Mouse (Mus musculus): ENCODE measurements around the gene Ttyh3. TPM values are rescaled to one million over a fixed set of nuclear protein-coding genes. Genes with fewer than 3 reads are reported as not detected.

The Ttyh3 gene
- polyA plus RNA-seq, 1 experiment from 2014 or later, result 8.5 TPM

- Histone ChIP-seq H3K4me3 (ENCODE audit: low read depth, low read length) (no peak overlapping the region), H3K27ac (replicated peaks) (no peak overlapping the region; the same call in 1 of the 2 replicates), H3K4me2 (replicated peaks; ENCODE audit: low read depth) (no peak overlapping the region), H3K9ac (ENCODE audit: low read length) (no peak overlapping the region; the same call in 1 of the 2 replicates), H3K36me3 (ENCODE audit: control insufficient read depth, insufficient read depth, low read length) (no peaks in the 10 kb centered on the region; the same call in 1 of the 2 replicates), H3K9me3 (ENCODE audit: control insufficient read depth, low read length) (no peaks in the 10 kb centered on the region), H3K4me1 (replicated peaks; ENCODE audit: control insufficient read depth, insufficient read depth) (peaks cover 8% of the 10 kb centered on the region), H3K27me3 (ENCODE audit: control insufficient read depth, insufficient read depth, low read length) (no peaks in the 10 kb centered on the region)
- WGBS, result 86% methylated on average over 4 of the region's 4 CpGs
- no peak for DNase-seq (ENCODE audit: low spot score)
- ATAC-seq (ENCODE audit: low FRiP score, low TSS enrichment), result no peak
- no peak for TF ChIP-seq EP300 (optimal IDR thresholded peaks at IDR 0.05)
- TF ChIP-seq CTCF (IDR thresholded peaks at IDR 0.05; ENCODE audit: low read depth), result no peak
Measured at GRCm38 (mm10) chr5:140645454-140645853, 3.4 kb downstream of the Ttyh3 start.

- Histone ChIP-seq H3K9ac (ENCODE audit: low read length) (no peak overlapping the region), H3K4me3 (ENCODE audit: low read depth, low read length) (no peak overlapping the region), H3K27me3 (ENCODE audit: control insufficient read depth, insufficient read depth, low read length) (no peaks in the 10 kb centered on the region), H3K36me3 (ENCODE audit: control insufficient read depth, insufficient read depth, low read length) (no peaks in the 10 kb centered on the region; the same call in 1 of the 2 replicates), H3K9me3 (ENCODE audit: control insufficient read depth, low read length) (no peaks in the 10 kb centered on the region), H3K27ac (replicated peaks) (no peak overlapping the region), H3K4me2 (replicated peaks; ENCODE audit: low read depth) (no peak overlapping the region), H3K4me1 (replicated peaks; ENCODE audit: control insufficient read depth, insufficient read depth) (peaks cover 10% of the 10 kb centered on the region)
- DNase-seq (ENCODE audit: low spot score), result no peak
- TF ChIP-seq CTCF (IDR thresholded peaks at IDR 0.05; ENCODE audit: low read depth) (no peak), EP300 (optimal IDR thresholded peaks at IDR 0.05) (no peak)
- ATAC-seq (ENCODE audit: low FRiP score, low TSS enrichment), result no peak
- WGBS, result 66% methylated on average over 15 of the region's 15 CpGs
Measured at GRCm38 (mm10) chr5:140644702-140645201, 4.1 kb downstream of the Ttyh3 start.

DNA sequence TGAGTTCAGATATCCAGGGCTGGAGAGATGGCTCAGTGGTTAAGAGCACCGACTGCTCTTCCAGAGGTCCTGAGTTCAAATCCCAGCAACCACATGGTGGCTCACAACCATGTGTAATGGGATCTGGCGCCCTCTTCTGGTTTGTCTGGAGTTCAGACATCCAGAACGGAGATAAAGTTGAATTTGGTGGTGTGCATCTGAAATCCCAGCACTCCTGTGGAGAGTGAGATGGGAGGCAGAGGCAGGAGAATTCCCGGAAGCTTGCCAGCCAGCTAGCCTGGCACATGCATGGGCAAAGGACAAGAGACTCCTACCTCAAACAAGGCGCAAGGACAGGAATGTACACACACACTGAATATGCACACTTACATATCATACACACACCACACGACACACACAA, 4.6 kb downstream of the Ttyh3 start:
- DNase-seq (ENCODE audit: low spot score) (no peak), ATAC-seq (ENCODE audit: low FRiP score, low TSS enrichment) (no peak)
- Histone ChIP-seq H3K4me3 (ENCODE audit: low read depth, low read length) (no peak overlapping the region), H3K27ac (replicated peaks) (no peak overlapping the region), H3K27me3 (ENCODE audit: control insufficient read depth, insufficient read depth, low read length) (no peaks in the 10 kb centered on the region), H3K4me2 (replicated peaks; ENCODE audit: low read depth) (no peak overlapping the region), H3K9me3 (ENCODE audit: control insufficient read depth, low read length) (no peaks in the 10 kb centered on the region), H3K36me3 (ENCODE audit: control insufficient read depth, insufficient read depth, low read length) (no peaks in the 10 kb centered on the region; the same call in none of the 2 replicates), H3K4me1 (replicated peaks; ENCODE audit: control insufficient read depth, insufficient read depth) (peaks cover 11% of the 10 kb centered on the region), H3K9ac (ENCODE audit: low read length) (no peak overlapping the region)
- WGBS, result 93% methylated on average over 6 of the region's 6 CpGs
- TF ChIP-seq EP300 (optimal IDR thresholded peaks at IDR 0.05) (no peak), CTCF (IDR thresholded peaks at IDR 0.05; ENCODE audit: low read depth) (peak; percentile 51)

DNA sequence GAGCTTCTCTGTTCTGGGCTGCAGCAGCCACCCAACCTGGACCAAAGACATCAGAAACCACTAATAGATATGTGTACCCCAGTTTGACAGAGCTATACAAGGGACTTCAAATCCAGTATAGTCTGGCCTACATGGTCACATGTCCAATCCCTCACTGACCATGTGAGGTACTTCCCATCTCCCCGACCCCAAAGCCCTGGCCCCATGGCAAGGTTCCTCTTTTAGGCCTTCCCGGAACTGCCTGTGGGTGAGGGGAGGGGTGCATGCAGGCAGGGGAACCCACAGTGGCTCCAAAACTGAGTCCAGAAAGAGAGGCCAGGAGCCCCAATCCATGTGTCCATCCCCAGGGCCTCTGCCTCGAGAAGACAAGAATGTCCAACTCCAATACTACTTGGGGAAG, 6.8 kb downstream of the Ttyh3 start:
- peaks cover 4% of the 10 kb centered on the region for H3K36me3 ChIP-seq (ENCODE audit: control insufficient read depth, insufficient read depth, low read length)
- peak overlapping the region; percentile 79 for H3K27ac ChIP-seq (replicated peaks)
- no peaks in the 10 kb centered on the region for H3K27me3 ChIP-seq (ENCODE audit: control insufficient read depth, insufficient read depth, low read length)
- ATAC-seq (ENCODE audit: low FRiP score, low TSS enrichment) (no peak), DNase-seq (ENCODE audit: low spot score) (no peak)
- TF ChIP-seq CTCF (IDR thresholded peaks at IDR 0.05; ENCODE audit: low read depth) (no peak), EP300 (optimal IDR thresholded peaks at IDR 0.05) (no peak)
- no peaks in the 10 kb centered on the region for H3K9me3 ChIP-seq (ENCODE audit: control insufficient read depth, low read length)
- peaks cover 8% of the 10 kb centered on the region; the same call in 1 of the 2 replicates for H3K4me1 ChIP-seq (replicated peaks; ENCODE audit: control insufficient read depth, insufficient read depth)
- H3K4me2 ChIP-seq (replicated peaks; ENCODE audit: low read depth), result no peak overlapping the region
- H3K4me3 ChIP-seq (ENCODE audit: low read depth, low read length), result no peak overlapping the region
- H3K9ac ChIP-seq (ENCODE audit: low read length), result peak overlapping the region; percentile 31; the same call in 1 of the 2 replicates
- 52% methylated on average over 3 of the region's 3 CpGs for WGBS

GRCm38 (mm10) chr5:140641254-140641928, 7.4 kb downstream of the Ttyh3 start:
- ATAC-seq (ENCODE audit: low FRiP score, low TSS enrichment) (peak; percentile 38; the same call in 1 of the 2 replicates), DNase-seq (ENCODE audit: low spot score) (no peak)
- 0 out of 2 replicates have a peak, but pooled peaks cover 6% of the 10 kb centered on the region for H3K4me1 ChIP-seq (replicated peaks; ENCODE audit: control insufficient read depth, insufficient read depth)
- no peak overlapping the region for H3K4me3 ChIP-seq (ENCODE audit: low read depth, low read length)
- no peak overlapping the region; the same call in 1 of the 2 replicates for H3K4me2 ChIP-seq (replicated peaks; ENCODE audit: low read depth)
- H3K9ac ChIP-seq (ENCODE audit: low read length), result peak overlapping the region; percentile 38; the same call in 1 of the 2 replicates
- H3K9me3 ChIP-seq (ENCODE audit: control insufficient read depth, low read length), result no peaks in the 10 kb centered on the region
- TF ChIP-seq EP300 (optimal IDR thresholded peaks at IDR 0.05), result no peak
- TF ChIP-seq CTCF (IDR thresholded peaks at IDR 0.05; ENCODE audit: low read depth), result no peak
- 52% methylated on average over 10 of the region's 10 CpGs for WGBS
- peak overlapping the region; percentile 79 for H3K27ac ChIP-seq (replicated peaks)
- peaks cover 4% of the 10 kb centered on the region for H3K36me3 ChIP-seq (ENCODE audit: control insufficient read depth, insufficient read depth, low read length)
- no peaks in the 10 kb centered on the region for H3K27me3 ChIP-seq (ENCODE audit: control insufficient read depth, insufficient read depth, low read length)

DNA sequence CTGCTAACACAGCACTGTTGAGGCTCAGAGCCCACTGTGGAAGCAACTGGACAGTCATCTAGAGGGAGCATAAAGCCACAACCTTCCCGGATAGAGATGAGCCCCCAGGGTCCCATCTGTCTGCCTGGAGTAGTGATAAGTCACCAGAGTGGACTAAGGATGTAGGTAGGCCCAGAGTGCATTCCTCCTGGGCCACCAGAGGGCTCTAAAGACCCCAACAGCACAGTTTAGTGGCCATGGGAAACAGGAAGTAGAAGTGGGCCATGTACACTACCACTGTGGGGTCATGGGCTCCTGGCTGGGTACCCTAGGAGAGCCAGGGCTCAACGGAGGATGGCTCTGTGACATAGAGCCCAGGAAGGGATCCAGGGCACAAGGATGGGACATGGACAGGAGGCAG, 8.0 kb downstream of the Ttyh3 start:
- Histone ChIP-seq H3K4me1 (replicated peaks; ENCODE audit: control insufficient read depth, insufficient read depth) (0 out of 2 replicates have a peak, but pooled peaks cover 6% of the 10 kb centered on the region), H3K36me3 (ENCODE audit: control insufficient read depth, insufficient read depth, low read length) (peaks cover 4% of the 10 kb centered on the region), H3K9ac (ENCODE audit: low read length) (0 out of 2 replicates have a peak overlapping the region, but pooled peaks have one; percentile 18), H3K27me3 (ENCODE audit: control insufficient read depth, insufficient read depth, low read length) (no peaks in the 10 kb centered on the region), H3K9me3 (ENCODE audit: control insufficient read depth, low read length) (no peaks in the 10 kb centered on the region), H3K27ac (replicated peaks) (peak overlapping the region; percentile 79), H3K4me3 (ENCODE audit: low read depth, low read length) (no peak overlapping the region), H3K4me2 (replicated peaks; ENCODE audit: low read depth) (no peak overlapping the region)
- DNase-seq (ENCODE audit: low spot score), result no peak
- WGBS, result 77% methylated on average over 2 of the region's 2 CpGs
- ATAC-seq (ENCODE audit: low FRiP score, low TSS enrichment), result peak; percentile 21; the same call in 1 of the 2 replicates
- TF ChIP-seq CTCF (IDR thresholded peaks at IDR 0.05; ENCODE audit: low read depth) (peak; percentile 60), EP300 (optimal IDR thresholded peaks at IDR 0.05) (no peak)

Measured in stomach, postnatal 0 days (tissue).